Mouse (Mus musculus) liver, embryonic 11.5 days (tissue): ENCODE measurements around the gene Trappc1. TPM values are rescaled to one million over a fixed set of nuclear protein-coding genes. Genes with fewer than 3 reads are reported as not detected.

ENCODE experiments used
- ATAC-seq: fragments of 200-750 bp; cut with Nextera tagmentation; replicated peaks from 2 replicates; pipeline ENCODE4 v1.8.0; 2017; ENCODE audit warnings: moderate number of reproducible peaks, mild to moderate bottlenecking, moderate TSS enrichment, moderate library complexity; ENCODE audit not compliant: low FRiP score
- DNase-seq: peaks from one replicate; pipeline ENCODE4 v3.0.0-alpha.2; 2017; ENCODE audit warnings: low spot score
- H3K27ac ChIP-seq: fragments of 300-500 bp; sonication (generic); 2 replicates; pipeline ENCODE4 v1.5.1; 2014; ENCODE audit warnings: mild to moderate bottlenecking, low read depth, low read length, control low read depth
- H3K27me3 ChIP-seq: fragments of 300-500 bp; sonication (generic); replicated peaks from 2 replicates; pipeline ENCODE4 v1.6.1; 2014; ENCODE audit warnings: low read length, mixed read lengths; ENCODE audit not compliant: control insufficient read depth, insufficient read depth
- H3K36me3 ChIP-seq: fragments of 300-500 bp; sonication (generic); 2 replicates; pipeline ENCODE4 v1.6.1; 2014; ENCODE audit warnings: mild to moderate bottlenecking, low read length, moderate library complexity, mixed read lengths; ENCODE audit not compliant: control insufficient read depth, insufficient read depth
- H3K4me1 ChIP-seq: fragments of 300-500 bp; sonication (generic); replicated peaks from 2 replicates; pipeline ENCODE4 v1.6.1; 2014; ENCODE audit warnings: low read length, mixed read lengths; ENCODE audit not compliant: control insufficient read depth, insufficient read depth
- H3K4me2 ChIP-seq: fragments of 300-500 bp; sonication (generic); 2 replicates; pipeline ENCODE4 v1.6.1; 2014; ENCODE audit warnings: mild to moderate bottlenecking, control low read depth, moderate library complexity
- H3K4me3 ChIP-seq: fragments of 300-500 bp; sonication (generic); 2 replicates; pipeline ENCODE4 v1.5.1; 2014; ENCODE audit warnings: low read depth, low read length, control low read depth
- H3K9ac ChIP-seq: fragments of 300-500 bp; sonication (generic); 2 replicates; pipeline ENCODE4 v1.6.1; 2014; ENCODE audit warnings: low read depth, low read length, control low read depth
- H3K9me3 ChIP-seq: fragments of 300-500 bp; sonication (generic); 2 replicates; pipeline ENCODE4 v1.6.1; 2016; ENCODE audit warnings: low read length, inconsistent platforms, mixed read lengths; ENCODE audit not compliant: control insufficient read depth
- WGBS: fragments of 180-500 bp; shearing (Covaris S2); extraction: QIAGEN DNeasy Blood & Tissue Kit; methylation state at CpG from one replicate; pipeline ENCODE4 v1.1.7; 2014; 5-methylcytosine and 5-hydroxymethylcytosine counted together
- polyA plus RNA-seq: library from polyadenylated mRNA; unstranded; fragments of >200 nt; fragmentation: Nextera tagmentation; extraction: Ambion mirVana; gene quantifications from 2 replicates; pipeline ENCODE4 v1.2.1, GENCODE M21; 2014

The Trappc1 gene
- polyA plus RNA-seq, 1 experiment from 2014 or later: 123 TPM

DNA sequence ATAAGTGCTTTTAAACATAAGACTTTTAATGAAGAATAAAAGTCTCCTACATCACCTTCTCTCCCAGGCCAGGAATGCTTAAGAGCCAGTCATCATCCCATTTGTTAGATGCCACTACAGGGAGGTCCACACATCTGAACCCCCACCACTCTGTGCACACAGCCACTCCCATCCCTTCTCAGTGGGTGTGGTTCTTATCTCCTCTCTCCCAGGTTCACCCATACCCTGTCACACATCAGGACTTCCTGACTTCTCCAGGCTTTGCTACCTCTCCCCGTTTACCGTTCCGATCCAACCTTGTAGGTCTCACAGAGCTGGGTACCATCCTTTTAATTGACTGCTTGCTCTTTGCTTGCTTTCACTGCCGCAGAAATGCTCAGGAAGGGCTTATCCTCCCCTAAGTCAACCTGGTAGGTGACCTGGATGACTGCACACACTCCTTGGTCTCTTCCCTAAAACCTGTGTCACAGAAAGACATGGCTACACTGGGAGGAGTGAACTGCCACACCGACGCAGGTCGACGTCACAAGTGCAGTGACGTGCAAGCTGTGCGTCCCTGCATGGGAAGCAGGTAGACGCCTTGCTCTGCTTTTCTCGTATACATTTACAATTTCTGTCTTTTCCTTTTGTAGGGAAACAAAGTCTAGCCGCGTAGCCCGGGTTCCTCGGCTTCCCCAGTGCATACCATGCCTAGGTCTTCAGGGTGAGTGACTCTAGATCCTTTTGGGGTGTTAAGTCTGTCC, 49.6 kb downstream of the Trappc1 start:
- DNase-seq: no peak
- peak overlapping the region; percentile 32 for H3K4me3 ChIP-seq
- peaks cover 42% of the 10 kb centered on the region for H3K4me1 ChIP-seq

More for the DNA sequence above, 49.6 kb downstream of the Trappc1 start:
- H3K9ac ChIP-seq: peak overlapping the region; percentile 59
- no peaks in the 10 kb centered on the region for H3K36me3 ChIP-seq
- peak; percentile 94 for ATAC-seq
- H3K27me3 ChIP-seq: peaks cover 2% of the 10 kb centered on the region
- H3K27ac ChIP-seq: peak overlapping the region; percentile 79
- peak overlapping the region; percentile 64 for H3K4me2 ChIP-seq
- 69% methylated on average over 16 of the region's 16 CpGs for WGBS
- no peaks in the 10 kb centered on the region for H3K9me3 ChIP-seq

Other genes with a start within 250 kb of the Trappc1 start
- gene Vamp2, start 235.5 kb upstream of the Trappc1 start, polyA plus RNA-seq: 47.2 and 56.0 TPM in 2 replicates
- 6.2 and 6.6 TPM in 2 replicates for gene Per1, start 228.8 kb upstream of the Trappc1 start, polyA plus RNA-seq
- 0.55 and 0.59 TPM in 2 replicates for gene Hes7, start 203.6 kb upstream of the Trappc1 start, polyA plus RNA-seq
- gene 9130213A22Rik, start 201.4 kb upstream of the Trappc1 start, polyA plus RNA-seq: 0.10 and 0.22 TPM in 2 replicates
- 0.48 TPM in 1 of 2 replicates, not detected in the other for gene Aloxe3, start 198.1 kb upstream of the Trappc1 start, polyA plus RNA-seq
- gene Alox12b, start 167.0 kb upstream of the Trappc1 start, polyA plus RNA-seq: not detected in 2 replicates
- 0.12 TPM in 1 of 2 replicates, not detected in the other for gene Alox8, start 126.1 kb upstream of the Trappc1 start, polyA plus RNA-seq
- 0.04 and 0.05 TPM in 2 replicates for gene Gucy2e, start 86.9 kb upstream of the Trappc1 start, polyA plus RNA-seq
- 14.9 and 17.1 TPM in 2 replicates for gene Cntrob, start 205 bp upstream of the Trappc1 start, polyA plus RNA-seq
- 0.42 and 0.52 TPM in 2 replicates for gene Kcnab3, start 2.3 kb downstream of the Trappc1 start, polyA plus RNA-seq
- gene Rnf227, start 16.5 kb downstream of the Trappc1 start, polyA plus RNA-seq: 4.3 and 5.4 TPM in 2 replicates
- gene Chd3, start 45.4 kb downstream of the Trappc1 start, polyA plus RNA-seq: 13.8 and 17.1 TPM in 2 replicates
- 151 and 178 TPM in 2 replicates for gene Naa38, start 71.5 kb downstream of the Trappc1 start, polyA plus RNA-seq
- gene Cyb5d1, start 71.7 kb downstream of the Trappc1 start, polyA plus RNA-seq: 19.7 and 19.9 TPM in 2 replicates
- 20.4 and 26.2 TPM in 2 replicates for gene Tmem88, start 74.3 kb downstream of the Trappc1 start, polyA plus RNA-seq
- gene Kdm6b, start 89.7 kb downstream of the Trappc1 start, polyA plus RNA-seq: 15.4 and 17.4 TPM in 2 replicates
- gene Dnah2, start 225.1 kb downstream of the Trappc1 start, polyA plus RNA-seq: 0.14 and 0.52 TPM in 2 replicates
- gene Efnb3, start 236.2 kb downstream of the Trappc1 start, polyA plus RNA-seq: 1.8 and 2.4 TPM in 2 replicates